Mouse (Mus musculus): ENCODE data around the gene Fam189a1. TPM values are rescaled to one million over a fixed set of nuclear protein-coding genes. Genes with fewer than 3 reads are reported as not detected.

Fam189a1 gene
- 10.8 and 31.2 TPM in 2 replicates for polyA plus RNA-seq (2021; fragmentation: Nextera tagmentation)
- long read RNA-seq, experiment 1, full-length matches to known transcripts, result 5 of 26 reads
- long read RNA-seq, experiment 1, partial matches to known transcripts, result 6 of 26 reads
- long read RNA-seq, experiment 1, other reads (novel, unspliced or antisense), result 15 of 26 reads
- long read RNA-seq, experiment 2, partial matches to known transcripts, result 0 of 11 reads
- long read RNA-seq, experiment 2, other reads (novel, unspliced or antisense), result 11 of 11 reads

DNA sequence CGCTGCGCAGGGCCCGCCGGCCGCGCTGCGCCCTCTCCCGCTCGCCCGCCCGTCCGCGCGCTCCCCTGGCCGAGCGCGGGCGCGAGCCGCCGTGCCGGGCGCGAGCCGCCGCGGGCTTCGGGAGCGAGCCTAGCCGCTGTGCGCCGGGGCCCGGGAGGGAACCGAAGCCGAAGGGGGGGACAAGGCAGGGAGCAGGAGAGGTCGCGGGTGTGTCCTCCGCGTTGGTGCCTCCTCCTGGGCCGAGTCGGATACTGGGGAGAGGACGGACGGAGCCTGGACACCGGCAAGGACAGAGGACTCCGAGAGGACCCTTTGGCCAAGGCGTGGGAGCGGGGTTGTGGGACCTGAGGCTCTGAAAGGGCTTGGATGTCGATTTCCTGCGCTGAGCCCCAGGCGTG, at the start of gene Fam189a1:
Fam189a1 (minus strand) TSS at position 57 of the 398 bp plus-strand sequence.

DNA sequence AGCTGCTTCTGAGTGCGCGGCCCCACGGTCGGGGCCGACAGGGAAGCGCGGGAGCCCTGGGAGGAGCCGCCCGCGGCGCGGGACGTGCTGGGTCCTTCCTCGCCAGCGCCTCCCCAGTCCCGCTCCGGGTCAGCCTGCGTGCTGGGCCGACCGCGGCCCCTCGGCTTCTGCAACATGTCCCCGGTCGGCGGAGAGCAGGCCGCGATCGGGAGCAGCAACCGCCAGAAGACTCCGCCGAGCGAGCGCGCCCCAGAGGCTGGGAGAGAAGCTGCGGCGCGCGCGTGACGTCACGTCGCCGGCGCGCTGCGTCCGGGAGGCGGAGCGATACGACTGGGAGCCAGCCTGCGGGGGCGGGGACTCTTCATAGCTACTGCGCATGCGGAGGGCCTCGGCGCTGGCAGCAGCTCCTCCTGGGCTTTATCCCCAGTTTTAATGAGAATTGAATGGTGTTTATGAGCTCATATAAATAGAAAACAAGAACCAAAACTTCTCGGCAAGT, 283.6 kb downstream of the Fam189a1 start, which contains the start of gene Nsmce3:
Nsmce3 (minus strand) TSS at position 255 of the 499 bp plus-strand sequence.

All from left cerebral cortex, adult 6 months (tissue).